Mouse (Mus musculus): ENCODE measurements around the gene Pkp4. TPM values are rescaled to one million over a fixed set of nuclear protein-coding genes. Genes with fewer than 3 reads are reported as not detected.
A peak's percentile ranks its signal among the peaks of the same experiment; 100 is the strongest.

Gene Pkp4
- polyA plus RNA-seq, 1 experiment from 2014 or later: 20.2 TPM

GRCm38 (mm10) chr2:59286247-59286646, 125.6 kb downstream of the Pkp4 start:
- H3K36me3 ChIP-seq (ENCODE audit: control insufficient read depth, insufficient read depth, low read length): no peaks in the 10 kb centered on the region
- H3K27me3 ChIP-seq (ENCODE audit: control insufficient read depth, insufficient read depth, low read length): no peaks in the 10 kb centered on the region
- no peak overlapping the region for H3K27ac ChIP-seq (ENCODE audit: low read depth, low read length)
- H3K9me3 ChIP-seq (ENCODE audit: control insufficient read depth, low read length): no peaks in the 10 kb centered on the region
- no peak overlapping the region for H3K4me2 ChIP-seq
- ATAC-seq (ENCODE audit: low FRiP score) (no peak), DNase-seq (ENCODE audit: low spot score, missing footprints) (peak; percentile 26)
- WGBS: 83% methylated on average over 9 of the region's 9 CpGs
- H3K4me3 ChIP-seq (ENCODE audit: low read depth, low read length): no peak overlapping the region
- H3K4me1 ChIP-seq (ENCODE audit: control insufficient read depth, insufficient read depth, low read length): no peaks in the 10 kb centered on the region
- no peak overlapping the region for H3K9ac ChIP-seq (ENCODE audit: low read length)

- Histone ChIP-seq H3K4me1 (ENCODE audit: control insufficient read depth, insufficient read depth, low read length) (no peaks in the 10 kb centered on the region), H3K4me2 (no peak overlapping the region), H3K4me3 (ENCODE audit: low read depth, low read length) (no peak overlapping the region), H3K27me3 (ENCODE audit: control insufficient read depth, insufficient read depth, low read length) (no peaks in the 10 kb centered on the region), H3K9ac (ENCODE audit: low read length) (no peak overlapping the region), H3K36me3 (ENCODE audit: control insufficient read depth, insufficient read depth, low read length) (no peaks in the 10 kb centered on the region), H3K27ac (ENCODE audit: low read depth, low read length) (no peak overlapping the region), H3K9me3 (ENCODE audit: control insufficient read depth, low read length) (no peaks in the 10 kb centered on the region)
- ATAC-seq (ENCODE audit: low FRiP score) (no peak), DNase-seq (ENCODE audit: low spot score, missing footprints) (peak; percentile 70)
- 73% methylated on average over 8 of the region's 8 CpGs for WGBS
These were observed 127.0 kb downstream of the Pkp4 start for GRCm38 (mm10) chr2:59287630-59288029.

- Histone ChIP-seq H3K4me2 (no peak overlapping the region), H3K4me1 (ENCODE audit: control insufficient read depth, insufficient read depth, low read length) (no peaks in the 10 kb centered on the region), H3K9ac (ENCODE audit: low read length) (no peak overlapping the region), H3K36me3 (ENCODE audit: control insufficient read depth, insufficient read depth, low read length) (no peaks in the 10 kb centered on the region), H3K4me3 (ENCODE audit: low read depth, low read length) (no peak overlapping the region), H3K27me3 (ENCODE audit: control insufficient read depth, insufficient read depth, low read length) (no peaks in the 10 kb centered on the region), H3K9me3 (ENCODE audit: control insufficient read depth, low read length) (no peaks in the 10 kb centered on the region), H3K27ac (ENCODE audit: low read depth, low read length) (no peak overlapping the region)
- DNase-seq (ENCODE audit: low spot score, missing footprints) (peak; percentile 39), ATAC-seq (ENCODE audit: low FRiP score) (no peak)
- 87% methylated on average over 2 of the region's 2 CpGs for WGBS
These were observed 128.8 kb downstream of the Pkp4 start for GRCm38 (mm10) chr2:59289411-59289810.

- H3K9ac ChIP-seq (ENCODE audit: low read length): no peak overlapping the region
- no peaks in the 10 kb centered on the region for H3K4me1 ChIP-seq (ENCODE audit: control insufficient read depth, insufficient read depth, low read length)
- H3K36me3 ChIP-seq (ENCODE audit: control insufficient read depth, insufficient read depth, low read length): no peaks in the 10 kb centered on the region
- WGBS: 75% methylated on average over 3 of the region's 3 CpGs
- no peaks in the 10 kb centered on the region for H3K9me3 ChIP-seq (ENCODE audit: control insufficient read depth, low read length)
- H3K27me3 ChIP-seq (ENCODE audit: control insufficient read depth, insufficient read depth, low read length): no peaks in the 10 kb centered on the region
- H3K4me2 ChIP-seq: no peak overlapping the region
- DNase-seq (ENCODE audit: low spot score, missing footprints) (no peak), ATAC-seq (ENCODE audit: low FRiP score) (no peak)
- H3K27ac ChIP-seq (ENCODE audit: low read depth, low read length): no peak overlapping the region
- H3K4me3 ChIP-seq (ENCODE audit: low read depth, low read length): no peak overlapping the region
These were observed 129.7 kb downstream of the Pkp4 start for GRCm38 (mm10) chr2:59290391-59290790.

GRCm38 (mm10) chr2:59299831-59300230, 139.2 kb downstream of the Pkp4 start:
- Histone ChIP-seq H3K36me3 (ENCODE audit: control insufficient read depth, insufficient read depth, low read length) (no peaks in the 10 kb centered on the region), H3K27me3 (ENCODE audit: control insufficient read depth, insufficient read depth, low read length) (no peaks in the 10 kb centered on the region), H3K4me3 (ENCODE audit: low read depth, low read length) (no peak overlapping the region), H3K9ac (ENCODE audit: low read length) (no peak overlapping the region), H3K9me3 (ENCODE audit: control insufficient read depth, low read length) (no peaks in the 10 kb centered on the region), H3K4me1 (ENCODE audit: control insufficient read depth, insufficient read depth, low read length) (peaks cover 3% of the 10 kb centered on the region; the same call in 1 of the 2 replicates), H3K27ac (ENCODE audit: low read depth, low read length) (no peak overlapping the region), H3K4me2 (no peak overlapping the region)
- WGBS: 81% methylated on average over 3 of the region's 3 CpGs
- no peak for ATAC-seq (ENCODE audit: low FRiP score)
- no peak for DNase-seq (ENCODE audit: low spot score, missing footprints)

GRCm38 (mm10) chr2:59301671-59302070, 141.0 kb downstream of the Pkp4 start:
- no peak overlapping the region for H3K4me2 ChIP-seq
- ATAC-seq (ENCODE audit: low FRiP score) (peak; percentile 81), DNase-seq (ENCODE audit: low spot score, missing footprints) (no peak)
- 37% methylated on average over 12 of the region's 12 CpGs for WGBS
- no peak overlapping the region for H3K9ac ChIP-seq (ENCODE audit: low read length)
- no peaks in the 10 kb centered on the region for H3K27me3 ChIP-seq (ENCODE audit: control insufficient read depth, insufficient read depth, low read length)
- H3K27ac ChIP-seq (ENCODE audit: low read depth, low read length): no peak overlapping the region
- no peak overlapping the region for H3K4me3 ChIP-seq (ENCODE audit: low read depth, low read length)
- H3K36me3 ChIP-seq (ENCODE audit: control insufficient read depth, insufficient read depth, low read length): no peaks in the 10 kb centered on the region
- peaks cover 3% of the 10 kb centered on the region; the same call in 1 of the 2 replicates for H3K4me1 ChIP-seq (ENCODE audit: control insufficient read depth, insufficient read depth, low read length)
- no peaks in the 10 kb centered on the region for H3K9me3 ChIP-seq (ENCODE audit: control insufficient read depth, low read length)

- Histone ChIP-seq H3K27me3 (ENCODE audit: control insufficient read depth, insufficient read depth, low read length) (no peaks in the 10 kb centered on the region), H3K36me3 (ENCODE audit: control insufficient read depth, insufficient read depth, low read length) (no peaks in the 10 kb centered on the region), H3K9ac (ENCODE audit: low read length) (no peak overlapping the region), H3K4me1 (ENCODE audit: control insufficient read depth, insufficient read depth, low read length) (peaks cover 3% of the 10 kb centered on the region; the same call in 1 of the 2 replicates), H3K27ac (ENCODE audit: low read depth, low read length) (no peak overlapping the region), H3K4me2 (no peak overlapping the region), H3K4me3 (ENCODE audit: low read depth, low read length) (no peak overlapping the region), H3K9me3 (ENCODE audit: control insufficient read depth, low read length) (no peaks in the 10 kb centered on the region)
- ATAC-seq (ENCODE audit: low FRiP score) (no peak), DNase-seq (ENCODE audit: low spot score, missing footprints) (no peak)
- WGBS: 80% methylated on average over 6 of the region's 6 CpGs
These were observed 141.8 kb downstream of the Pkp4 start for GRCm38 (mm10) chr2:59302430-59302829.

- ATAC-seq (ENCODE audit: low FRiP score) (peak; percentile 19; the same call in 1 of the 2 replicates), DNase-seq (ENCODE audit: low spot score, missing footprints) (no peak)
- H3K27me3 ChIP-seq (ENCODE audit: control insufficient read depth, insufficient read depth, low read length): no peaks in the 10 kb centered on the region
- H3K36me3 ChIP-seq (ENCODE audit: control insufficient read depth, insufficient read depth, low read length): no peaks in the 10 kb centered on the region
- no peak overlapping the region for H3K27ac ChIP-seq (ENCODE audit: low read depth, low read length)
- no peaks in the 10 kb centered on the region for H3K9me3 ChIP-seq (ENCODE audit: control insufficient read depth, low read length)
- no peak overlapping the region for H3K4me3 ChIP-seq (ENCODE audit: low read depth, low read length)
- peaks cover 3% of the 10 kb centered on the region; the same call in 1 of the 2 replicates for H3K4me1 ChIP-seq (ENCODE audit: control insufficient read depth, insufficient read depth, low read length)
- H3K4me2 ChIP-seq: no peak overlapping the region
- 87% methylated on average over 12 of the region's 12 CpGs for WGBS
- no peak overlapping the region for H3K9ac ChIP-seq (ENCODE audit: low read length)
These were observed 142.9 kb downstream of the Pkp4 start for GRCm38 (mm10) chr2:59303530-59304063.

- H3K4me2 ChIP-seq: no peak overlapping the region
- ATAC-seq (ENCODE audit: low FRiP score) (no peak), DNase-seq (ENCODE audit: low spot score, missing footprints) (no peak)
- H3K4me3 ChIP-seq (ENCODE audit: low read depth, low read length): no peak overlapping the region
- no peaks in the 10 kb centered on the region for H3K9me3 ChIP-seq (ENCODE audit: control insufficient read depth, low read length)
- no peaks in the 10 kb centered on the region for H3K27me3 ChIP-seq (ENCODE audit: control insufficient read depth, insufficient read depth, low read length)
- H3K9ac ChIP-seq (ENCODE audit: low read length): no peak overlapping the region
- no peak overlapping the region for H3K27ac ChIP-seq (ENCODE audit: low read depth, low read length)
- H3K36me3 ChIP-seq (ENCODE audit: control insufficient read depth, insufficient read depth, low read length): peaks cover 4% of the 10 kb centered on the region
- 93% methylated on average over 8 of the region's 8 CpGs for WGBS
- no peaks in the 10 kb centered on the region for H3K4me1 ChIP-seq (ENCODE audit: control insufficient read depth, insufficient read depth, low read length)
These were observed 146.7 kb downstream of the Pkp4 start for GRCm38 (mm10) chr2:59307302-59307701.
